Comparison of ENCODE assay signal across 9 mouse cellular contexts in the genomic region with DNA sequence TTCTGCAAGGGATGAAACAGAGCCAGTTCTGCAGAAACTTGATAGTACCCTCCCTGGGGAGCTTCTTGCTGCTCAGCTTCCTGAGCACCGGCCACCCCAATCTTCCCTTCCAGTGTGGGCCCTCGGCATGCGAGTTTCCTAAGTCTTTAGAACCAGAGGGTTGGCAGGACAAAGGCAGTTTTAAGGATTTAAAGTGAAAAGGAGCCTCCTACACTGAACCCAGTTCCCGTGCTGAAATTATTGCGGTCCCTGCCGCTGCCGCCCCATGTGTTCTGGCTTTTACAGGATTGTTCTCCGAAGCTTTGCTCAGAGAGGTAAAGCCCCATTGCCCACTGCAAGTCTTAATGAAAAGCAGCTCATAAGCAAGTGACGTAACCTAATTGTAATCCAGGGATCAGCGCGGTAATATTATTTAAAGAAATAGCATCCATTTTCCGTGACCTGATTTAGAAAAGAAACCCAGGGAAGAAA. TPM values are rescaled to one million over a fixed set of nuclear protein-coding genes. Genes with fewer than 3 reads are reported as not detected.
DNase-seq lines count a peak whose midpoint lies in the region; ATAC-seq and TF ChIP-seq lines count a peak whose summit lies in the region.
"Had no signal": no experiment of that assay in that cellular context is flagged by ENCODE, and none has a peak within 500 bp of the region (broad histone marks: within the 10 kb centered on the region; RNA-seq: fewer than 3 reads in every experiment).

No protein-coding gene starts in this region.

- WGBS in kidney, adult 2 months, result 18% methylated on average over 12 of the region's 12 CpGs
- WGBS in hindbrain, postnatal 0 days, result 36% methylated on average over 12 of the region's 12 CpGs
- WGBS in neural tube, embryonic 15.5 days, result 29% methylated on average over 12 of the region's 12 CpGs

- no peaks in the 10 kb centered on the region for H3K36me3 ChIP-seq in kidney, adult 2 months (ENCODE audit: control insufficient read depth, insufficient read depth, low read length)
- no peaks in the 10 kb centered on the region for H3K36me3 ChIP-seq in hindbrain, postnatal 0 days (ENCODE audit: insufficient read depth, low read length)
- no peaks in the 10 kb centered on the region for H3K36me3 ChIP-seq in neural tube, embryonic 15.5 days

- H3K27me3 ChIP-seq in kidney, adult 2 months (replicated peaks; ENCODE audit: control insufficient read depth, insufficient read depth, low read length), result no peaks in the 10 kb centered on the region; the same call in 1 of the 2 replicates
- H3K27me3 ChIP-seq in hindbrain, postnatal 0 days (ENCODE audit: insufficient read depth, low read length), result no peaks in the 10 kb centered on the region
- H3K27me3 ChIP-seq in neural tube, embryonic 15.5 days (replicated peaks), result no peaks in the 10 kb centered on the region

- H3K9me3 ChIP-seq in hindbrain, postnatal 0 days (ENCODE audit: low read length), result no peaks in the 10 kb centered on the region
- no peaks in the 10 kb centered on the region for H3K9me3 ChIP-seq in neural tube, embryonic 15.5 days (replicated peaks)

- TF ChIP-seq CTCF in kidney, adult 2 months (conservative IDR thresholded peaks at IDR 0.05; ENCODE audit: insufficient read depth, insufficient read length, low read depth, low read length), result no peak
- no peak for TF ChIP-seq CTCF in embryonic fibroblast, embryonic 13.5 days (IDR thresholded peaks at IDR 0.05; ENCODE audit: borderline replicate concordance, insufficient read depth, low read length)
- TF ChIP-seq CTCF in hindbrain, postnatal 0 days (IDR thresholded peaks at IDR 0.05; ENCODE audit: low read depth), result no peak

- ATAC-seq in hindbrain, postnatal 0 days, result peak; percentile 41
- ATAC-seq in neural tube, embryonic 15.5 days (ENCODE audit: low FRiP score), result peak; percentile 67
- no peak for ATAC-seq in megakaryocyte progenitor cell, adult 5-6 weeks (replicated peaks; ENCODE audit: poor library complexity)

- peak; percentile 21 for DNase-seq in kidney, adult 2 months
- DNase-seq in kidney, adult 11 months, result no peak
- DNase-seq in hindbrain, postnatal 0 days (ENCODE audit: low spot score), result peak; percentile 54
- no peak for DNase-seq in lung, postnatal 36 days
- DNase-seq in frontal cortex, postnatal 10 days (ENCODE audit: low spot score in 2 of 2), result no peak

- H3K4me3 ChIP-seq in kidney, adult 2 months (ENCODE audit: insufficient read depth, low read depth, low read length), result peak overlapping the region; percentile 47
- no peak overlapping the region for H3K4me3 ChIP-seq in embryonic fibroblast, embryonic 13.5 days (ENCODE audit: insufficient read depth, low read length)
- peak overlapping the region; percentile 15 for H3K4me3 ChIP-seq in hindbrain, postnatal 0 days (ENCODE audit: low read length)
- H3K4me3 ChIP-seq in neural tube, embryonic 15.5 days (replicated peaks), result peak overlapping the region; percentile 15

- TF ChIP-seq POLR2A in kidney, adult 2 months (IDR thresholded peaks at IDR 0.05; ENCODE audit: low read depth, low read length), result no peak
- TF ChIP-seq POLR2A in embryonic fibroblast, embryonic 13.5 days (IDR thresholded peaks at IDR 0.05; ENCODE audit: low read depth, low read length), result no peak

- 0 out of 2 replicates have a peak overlapping the region, but pooled peaks have one; percentile 13 for H3K9ac ChIP-seq in hindbrain, postnatal 0 days (replicated peaks; ENCODE audit: low read length)
- H3K9ac ChIP-seq in neural tube, embryonic 15.5 days (replicated peaks), result 0 out of 2 replicates have a peak overlapping the region, but pooled peaks have one; percentile 17

- H3K4me2 ChIP-seq in hindbrain, postnatal 0 days (ENCODE audit: low read depth, low read length), result peak overlapping the region; percentile 40
- peak overlapping the region; percentile 50 for H3K4me2 ChIP-seq in neural tube, embryonic 15.5 days

- peaks cover 7% of the 10 kb centered on the region; the same call in 1 of the 2 replicates for H3K4me1 ChIP-seq in kidney, adult 2 months (ENCODE audit: control insufficient read depth, insufficient read depth, low read length)
- peaks cover 4% of the 10 kb centered on the region for H3K4me1 ChIP-seq in embryonic fibroblast, embryonic 13.5 days (ENCODE audit: control insufficient read depth, insufficient read depth, low read length)
- no peaks in the 10 kb centered on the region for H3K4me1 ChIP-seq in hindbrain, postnatal 0 days (ENCODE audit: insufficient read depth, low read length)
- peaks cover 27% of the 10 kb centered on the region for H3K4me1 ChIP-seq in neural tube, embryonic 15.5 days

- H3K27ac ChIP-seq in kidney, adult 2 months (ENCODE audit: insufficient read depth, low read depth, low read length), result peak overlapping the region; percentile 71; the same call in 1 of the 2 replicates
- H3K27ac ChIP-seq in embryonic fibroblast, embryonic 13.5 days (ENCODE audit: insufficient read depth, low read length), result peak overlapping the region; percentile 22; the same call in 1 of the 2 replicates
- H3K27ac ChIP-seq in hindbrain, postnatal 0 days, result peak overlapping the region; percentile 71
- peak overlapping the region; percentile 81 for H3K27ac ChIP-seq in neural tube, embryonic 15.5 days (replicated peaks)
- H3K27ac ChIP-seq: macrophage had no signal

RNA-seq across cellular contexts. Expression of a gene that starts 32.6 kb away (rescaled TPM):
- polyA plus RNA-seq in kidney, adult 2 months (2012; rRNA removed), result 20.1 and 27.6 TPM in 2 replicates
- 15.3 and 24.6 TPM in 2 replicates for polyA plus RNA-seq in embryonic fibroblast, embryonic 13.5 days (2011; ENCODE audit: insufficient read length, low read depth, missing spikeins)
- total RNA-seq in hindbrain, postnatal 0 days (2014; rRNA removed), result 38.5 and 41.9 TPM in 2 replicates
- 14.2 TPM in 2 replicates for polyA plus RNA-seq in hindbrain, postnatal 0 days (2015; fragmentation: Nextera tagmentation; extraction: Ambion mirVana)
- 13.7 and 15.8 TPM in 2 replicates for polyA plus RNA-seq in neural tube, embryonic 15.5 days (2015; fragmentation: Nextera tagmentation; extraction: Ambion mirVana)
- total RNA-seq in megakaryocyte progenitor cell, adult 5-6 weeks (2015), result 27.6 and 28.0 TPM in 2 replicates
- 6.7 and 11.0 TPM in 2 replicates for total RNA-seq in megakaryocyte progenitor cell, adult 5-6 weeks (2017)

Comparison
In these comparisons a context has a peak if more than half of its experiments do, and no peak if none do; other contexts are left out.
1. DNase-seq: peak in kidney, adult 2 months (single experiment) and hindbrain, postnatal 0 days (single experiment); none in kidney, adult 11 months (single experiment), lung, postnatal 36 days (single experiment) and frontal cortex, postnatal 10 days (0 of 2).
2. H3K27ac ChIP-seq: peak in every context shown above with its lines; median percentile 81 in neural tube, embryonic 15.5 days; 71 in kidney, adult 2 months; 71 in hindbrain, postnatal 0 days; 22 in embryonic fibroblast, embryonic 13.5 days.